Mouse (Mus musculus) mature B cell (primary cell): ENCODE measurements at regions not wholly inside any gene's neighbourhood (a gene's known extent, or its start where the extent isn't known, plus 50 kb on each side); places are given as distances from the start of the nearest gene placed in this dataset.

ENCODE experiments used
- in situ Hi-C: fragments of 300-500 bp; cut with MboI; formaldehyde crosslinking; loops from 2 replicates; pipeline ENCODE4 v1.14.3; 2019

- in situ Hi-C loops, result loop anchor here (10.0 kb wide), 1 partner anchor 180 kb away; no protein-coding TSS in a partner anchor
These were observed 58.7 kb upstream of the D16Ertd472e start for GRCm38 (mm10) chr16:78635257-78635656.

- in situ Hi-C loops, result loop anchor here (10.0 kb wide), 1 partner anchor 177 kb away; no protein-coding TSS in a partner anchor
These were observed 55.3 kb upstream of the D16Ertd472e start for GRCm38 (mm10) chr16:78631797-78632196.

- in situ Hi-C loops, result no loop called here
These were observed 50.3 kb upstream of the D16Ertd472e start for GRCm38 (mm10) chr16:78626803-78627202.
